Mouse (Mus musculus): Measurements from ENCODE around the gene Gm28778. TPM values are rescaled to one million over a fixed set of nuclear protein-coding genes. Genes with fewer than 3 reads are reported as not detected.
"Not testable (repeated sequence)": the region's sequence is repeated elsewhere in the genome, so short reads cannot be mapped to it uniquely, and the experiment has no call there.

The Gm28778 gene
- not detected in 2 replicates for polyA plus RNA-seq (2014; fragmentation: Nextera tagmentation; extraction: Ambion mirVana)

GRCm38 (mm10) chr1:53296581-53297383 is at the start of gene Gm28778, which contains the start of the genes Pms1 and Ormdl1:
TSS of gene Gm28778 (plus strand) at chr1:53297111.
TSS of gene Pms1 (minus strand) at chr1:53297018.
TSS of gene Ormdl1 (plus strand) at chr1:53297095.
- WGBS: under 1% methylated on average over 66 of the region's 66 CpGs
- H3K9me3 ChIP-seq (ENCODE audit: control insufficient read depth, low read length): no peaks in the 10 kb centered on the region
- H3K4me1 ChIP-seq (replicated peaks; ENCODE audit: control insufficient read depth, insufficient read depth, low read length): peaks cover 5% of the 10 kb centered on the region
- H3K4me2 ChIP-seq: peak within 1 kb of the TSS; percentile 74
- peak within 1 kb of the TSS; percentile 82 for H3K4me3 ChIP-seq (ENCODE audit: low read depth, low read length)
- H3K27me3 ChIP-seq (replicated peaks; ENCODE audit: control insufficient read depth, insufficient read depth, low read length): no peaks in the 10 kb centered on the region
- ATAC-seq (replicated peaks; ENCODE audit: low FRiP score) (peak; percentile 100), DNase-seq (ENCODE audit: low spot score) (peak; percentile 89)
- peak within 1 kb of the TSS; percentile 62 for H3K27ac ChIP-seq (ENCODE audit: low read depth, low read length)
- H3K9ac ChIP-seq (ENCODE audit: low read depth, low read length): peak within 1 kb of the TSS; percentile 82
- no peaks in the 10 kb centered on the region for H3K36me3 ChIP-seq (ENCODE audit: control insufficient read depth, insufficient read depth, low read length)

GRCm38 (mm10) chr1:53264958-53265612 is 31.8 kb upstream of the Gm28778 start:
- not testable (repeated sequence) for DNase-seq (ENCODE audit: low spot score); ATAC-seq (replicated peaks; ENCODE audit: low FRiP score); H3K9me3 ChIP-seq (ENCODE audit: control insufficient read depth, low read length)

GRCm38 (mm10) chr1:53269901-53270300 is 27.0 kb upstream of the Gm28778 start:
- DNase-seq (ENCODE audit: low spot score) (no peak), ATAC-seq (replicated peaks; ENCODE audit: low FRiP score) (no peak)
- Histone ChIP-seq H3K27me3 (replicated peaks; ENCODE audit: control insufficient read depth, insufficient read depth, low read length) (no peaks in the 10 kb centered on the region), H3K36me3 (ENCODE audit: control insufficient read depth, insufficient read depth, low read length) (peaks cover 2% of the 10 kb centered on the region; the same call in 1 of the 2 replicates), H3K9me3 (ENCODE audit: control insufficient read depth, low read length) (no peaks in the 10 kb centered on the region), H3K27ac (ENCODE audit: low read depth, low read length) (no peak overlapping the region), H3K9ac (ENCODE audit: low read depth, low read length) (no peak overlapping the region), H3K4me3 (ENCODE audit: low read depth, low read length) (no peak overlapping the region), H3K4me2 (no peak overlapping the region), H3K4me1 (replicated peaks; ENCODE audit: control insufficient read depth, insufficient read depth, low read length) (no peaks in the 10 kb centered on the region)
- WGBS: 76% methylated on average over 3 of the region's 3 CpGs

More at GRCm38 (mm10) chr1:53264958-53265612, 31.8 kb upstream of the Gm28778 start:
- H3K4me3 ChIP-seq (ENCODE audit: low read depth, low read length); H3K4me2 ChIP-seq; H3K4me1 ChIP-seq (replicated peaks; ENCODE audit: control insufficient read depth, insufficient read depth, low read length); H3K9ac ChIP-seq (ENCODE audit: low read depth, low read length); H3K27me3 ChIP-seq (replicated peaks; ENCODE audit: control insufficient read depth, insufficient read depth, low read length); H3K36me3 ChIP-seq (ENCODE audit: control insufficient read depth, insufficient read depth, low read length); H3K27ac ChIP-seq (ENCODE audit: low read depth, low read length): not testable (repeated sequence)

DNA sequence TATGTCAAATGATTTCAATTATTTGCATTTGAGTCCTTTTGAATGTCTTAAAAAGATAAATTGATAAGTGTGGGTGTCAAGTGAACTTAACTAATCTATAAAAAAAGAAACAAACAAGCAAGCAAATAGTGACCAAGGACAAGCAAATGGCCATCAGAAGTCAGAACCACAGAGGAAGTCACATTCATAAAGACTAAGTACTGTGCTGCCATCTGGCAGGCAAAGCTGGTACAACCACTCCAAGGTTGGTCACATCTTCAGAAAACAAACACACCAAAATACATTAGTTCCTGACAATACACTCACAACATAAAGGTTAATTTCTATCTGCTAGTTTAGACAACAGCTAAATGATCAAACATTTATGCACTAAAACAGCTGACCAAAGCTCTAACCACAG is 24.3 kb upstream of the Gm28778 start:
- Histone ChIP-seq H3K27me3 (replicated peaks; ENCODE audit: control insufficient read depth, insufficient read depth, low read length) (no peaks in the 10 kb centered on the region), H3K4me2 (no peak overlapping the region), H3K36me3 (ENCODE audit: control insufficient read depth, insufficient read depth, low read length) (peaks cover 2% of the 10 kb centered on the region; the same call in 1 of the 2 replicates), H3K27ac (ENCODE audit: low read depth, low read length) (no peak overlapping the region), H3K4me3 (ENCODE audit: low read depth, low read length) (no peak overlapping the region), H3K9ac (ENCODE audit: low read depth, low read length) (no peak overlapping the region), H3K9me3 (ENCODE audit: control insufficient read depth, low read length) (no peaks in the 10 kb centered on the region), H3K4me1 (replicated peaks; ENCODE audit: control insufficient read depth, insufficient read depth, low read length) (no peaks in the 10 kb centered on the region)
- DNase-seq (ENCODE audit: low spot score): no peak
- no peak for ATAC-seq (replicated peaks; ENCODE audit: low FRiP score)

DNA sequence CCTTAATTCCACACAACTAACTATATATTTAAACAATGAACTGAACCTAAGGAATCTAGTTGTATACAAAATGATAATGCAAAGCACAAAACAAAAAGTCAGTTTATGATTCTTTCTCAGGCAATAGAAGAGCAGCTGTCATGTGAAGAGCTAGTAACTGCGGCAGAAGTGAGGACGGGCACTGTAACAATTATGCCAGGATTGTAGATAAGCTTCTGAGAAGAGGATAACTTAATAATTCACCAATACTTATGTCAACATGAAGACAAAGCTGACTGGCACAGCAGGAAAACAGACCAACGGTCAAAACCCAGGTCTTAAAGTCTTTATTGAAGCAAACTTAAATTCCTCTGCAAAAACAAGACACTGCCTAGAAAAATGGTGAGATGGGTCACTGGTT is 5.7 kb upstream of the Gm28778 start:
- 82% methylated on average over 3 of the region's 3 CpGs for WGBS
- no peaks in the 10 kb centered on the region for H3K4me1 ChIP-seq (replicated peaks; ENCODE audit: control insufficient read depth, insufficient read depth, low read length)
- H3K9me3 ChIP-seq (ENCODE audit: control insufficient read depth, low read length): no peaks in the 10 kb centered on the region
- DNase-seq (ENCODE audit: low spot score) (no peak), ATAC-seq (replicated peaks; ENCODE audit: low FRiP score) (no peak)
- H3K4me3 ChIP-seq (ENCODE audit: low read depth, low read length): no peak overlapping the region
- H3K9ac ChIP-seq (ENCODE audit: low read depth, low read length): no peak overlapping the region
- H3K27me3 ChIP-seq (replicated peaks; ENCODE audit: control insufficient read depth, insufficient read depth, low read length): no peaks in the 10 kb centered on the region
- no peak overlapping the region for H3K4me2 ChIP-seq
- no peaks in the 10 kb centered on the region for H3K36me3 ChIP-seq (ENCODE audit: control insufficient read depth, insufficient read depth, low read length)
- H3K27ac ChIP-seq (ENCODE audit: low read depth, low read length): no peak overlapping the region

DNA sequence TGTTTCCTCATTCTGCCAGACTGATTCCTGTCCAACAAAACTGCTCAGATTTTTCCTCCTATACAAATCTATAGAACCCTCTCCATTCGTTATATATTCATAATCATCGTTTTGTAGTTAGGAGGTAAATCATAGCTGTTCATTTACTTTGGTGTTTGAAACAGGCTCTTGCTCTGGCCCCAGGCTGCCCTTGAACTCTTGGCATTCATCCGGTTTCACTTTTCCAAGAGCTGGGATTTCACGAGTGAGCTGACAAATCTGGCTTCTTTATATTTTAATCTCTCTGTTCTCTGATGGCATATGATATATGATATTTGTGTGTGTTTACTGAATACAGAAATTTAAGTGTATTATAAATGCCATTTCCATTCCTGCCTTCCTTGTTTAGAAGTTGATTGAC is 3.6 kb downstream of the Gm28778 start:
- Histone ChIP-seq H3K4me3 (ENCODE audit: low read depth, low read length) (no peak overlapping the region), H3K9me3 (ENCODE audit: control insufficient read depth, low read length) (no peaks in the 10 kb centered on the region), H3K9ac (ENCODE audit: low read depth, low read length) (no peak overlapping the region), H3K27ac (ENCODE audit: low read depth, low read length) (no peak overlapping the region), H3K4me1 (replicated peaks; ENCODE audit: control insufficient read depth, insufficient read depth, low read length) (peaks cover 5% of the 10 kb centered on the region), H3K27me3 (replicated peaks; ENCODE audit: control insufficient read depth, insufficient read depth, low read length) (no peaks in the 10 kb centered on the region), H3K4me2 (no peak overlapping the region), H3K36me3 (ENCODE audit: control insufficient read depth, insufficient read depth, low read length) (peaks cover 2% of the 10 kb centered on the region; the same call in 1 of the 2 replicates)
- WGBS: 80% methylated on average over 4 of the region's 4 CpGs
- ATAC-seq (replicated peaks; ENCODE audit: low FRiP score) (no peak), DNase-seq (ENCODE audit: low spot score) (no peak)

DNA sequence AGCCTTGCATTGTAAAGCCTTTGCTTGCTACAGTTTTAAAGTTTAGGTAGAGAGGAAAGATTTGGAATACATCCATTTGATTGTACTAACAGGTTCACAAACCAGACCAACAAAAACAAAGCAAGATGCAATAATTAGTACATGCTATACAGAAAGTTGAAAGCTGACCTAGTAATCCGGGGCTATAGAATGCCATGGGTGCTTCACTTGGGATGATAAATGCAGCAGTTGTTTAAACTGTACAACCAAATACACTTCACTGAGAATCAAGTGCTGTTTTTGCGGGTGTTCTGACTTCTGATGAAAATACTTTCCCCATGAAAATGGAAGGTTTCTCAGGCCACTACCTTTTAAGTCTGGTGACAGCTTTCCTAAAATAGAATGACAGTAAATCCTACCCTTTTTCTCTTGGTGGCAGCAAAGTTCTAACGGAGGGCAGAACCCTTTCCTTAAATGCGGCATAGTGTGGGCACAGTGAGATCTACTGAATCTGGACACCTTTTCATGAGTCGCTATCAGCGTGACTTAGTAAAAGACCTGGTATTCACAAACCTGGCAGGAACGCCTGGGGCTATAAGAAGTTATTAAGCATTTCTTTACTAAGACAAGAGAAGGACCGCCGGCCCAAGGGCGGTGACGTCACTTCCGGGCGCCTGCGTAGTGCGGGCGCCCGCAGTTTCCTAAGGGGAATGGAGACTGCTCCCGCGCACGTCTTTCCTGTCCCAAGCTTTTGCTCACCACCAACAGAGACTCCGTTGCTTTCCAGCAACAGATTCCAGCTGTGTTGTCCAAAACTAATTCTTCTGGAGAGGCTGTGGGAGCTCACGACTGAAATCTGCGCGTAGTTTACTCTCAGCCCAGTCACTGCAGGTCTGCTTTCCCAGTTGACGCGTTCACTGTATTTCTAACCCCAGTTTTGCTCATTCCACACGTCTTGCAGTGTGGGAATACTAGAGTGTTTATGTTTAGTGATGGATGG is 16.4 kb downstream of the Gm28778 start, which contains the start of gene Osgepl1:
Osgepl1 (plus strand) TSS at position 636 of the 979 bp plus-strand sequence.
- Histone ChIP-seq H3K4me2 (peak within 1 kb of the TSS; percentile 64), H3K9ac (ENCODE audit: low read depth, low read length) (peak within 1 kb of the TSS; percentile 75), H3K4me1 (replicated peaks; ENCODE audit: control insufficient read depth, insufficient read depth, low read length) (no peaks in the 10 kb centered on the region), H3K4me3 (ENCODE audit: low read depth, low read length) (peak within 1 kb of the TSS; percentile 67), H3K27ac (ENCODE audit: low read depth, low read length) (peak within 1 kb of the TSS; percentile 66), H3K36me3 (ENCODE audit: control insufficient read depth, insufficient read depth, low read length) (peaks cover 8% of the 10 kb centered on the region), H3K9me3 (ENCODE audit: control insufficient read depth, low read length) (no peaks in the 10 kb centered on the region), H3K27me3 (replicated peaks; ENCODE audit: control insufficient read depth, insufficient read depth, low read length) (no peaks in the 10 kb centered on the region)
- peak; percentile 94 for ATAC-seq (replicated peaks; ENCODE audit: low FRiP score)
- 3% methylated on average over 27 of the region's 27 CpGs for WGBS
- DNase-seq (ENCODE audit: low spot score): peak; percentile 82

Data from liver, embryonic 11.5 days (tissue).